Mouse (Mus musculus) right cerebral cortex, adult 18-20 months (tissue): ENCODE results near the gene Cand2.
A peak's percentile ranks its signal among the peaks of the same experiment; 100 is the strongest.
"Not testable (repeated sequence)": the region's sequence is repeated elsewhere in the genome, so short reads cannot be mapped to it uniquely, and the experiment has no call there.

Source experiments
- DNase-seq: peaks from one replicate; pipeline ENCODE4 v3.0.0; 2022; ENCODE audit warnings: mixed read lengths

Cand2 gene

GRCm38 (mm10) chr6:115775838-115776237 is 1.5 kb downstream of the Cand2 start:
- DNase-seq, result no peak

GRCm38 (mm10) chr6:115776363-115776762 is 2.0 kb downstream of the Cand2 start:
- no peak for DNase-seq

GRCm38 (mm10) chr6:115782781-115783180 is 8.4 kb downstream of the Cand2 start:
- no peak for DNase-seq

- no peak for DNase-seq
Measured at GRCm38 (mm10) chr6:115791016-115791415, 16.7 kb downstream of the Cand2 start.

- DNase-seq, result no peak
Measured at GRCm38 (mm10) chr6:115791842-115792686, 17.7 kb downstream of the Cand2 start.

GRCm38 (mm10) chr6:115792691-115793215 is 18.4 kb downstream of the Cand2 start:
- no peak for DNase-seq

GRCm38 (mm10) chr6:115801811-115802210 is 27.5 kb downstream of the Cand2 start:
- no peak for DNase-seq

- peak; percentile 72 for DNase-seq
Measured at GRCm38 (mm10) chr6:115803541-115804382, 29.4 kb downstream of the Cand2 start.

GRCm38 (mm10) chr6:115804432-115805192 is 30.3 kb downstream of the Cand2 start:
- no peak for DNase-seq

GRCm38 (mm10) chr6:115807464-115808195 is 33.3 kb downstream of the Cand2 start:
- DNase-seq, result no peak

- DNase-seq, result no peak
Measured at GRCm38 (mm10) chr6:115808196-115808487, 33.8 kb downstream of the Cand2 start.

GRCm38 (mm10) chr6:115808488-115809231 is 34.3 kb downstream of the Cand2 start, which contains the start of gene Rpl32:
Gene Rpl32, minus strand, starts transcription at chr6:115808747.
- peak; percentile 90 for DNase-seq

GRCm38 (mm10) chr6:115811606-115812005 is 37.3 kb downstream of the Cand2 start:
- DNase-seq, result no peak

- DNase-seq, result peak; percentile 57
Measured at GRCm38 (mm10) chr6:115814104-115814503, 39.8 kb downstream of the Cand2 start.

- no peak for DNase-seq
Measured at GRCm38 (mm10) chr6:115815041-115815440, 40.7 kb downstream of the Cand2 start.

- no peak for DNase-seq
Measured at GRCm38 (mm10) chr6:115818129-115818528, 43.8 kb downstream of the Cand2 start.

- DNase-seq, result no peak
Measured at GRCm38 (mm10) chr6:115821216-115821993, 47.1 kb downstream of the Cand2 start.

- DNase-seq, result not testable (repeated sequence)
Measured at GRCm38 (mm10) chr6:115823850-115824464, 49.6 kb downstream of the Cand2 start.

- DNase-seq, result no peak
Measured at GRCm38 (mm10) chr6:115830779-115831601, 56.7 kb downstream of the Cand2 start.
